In genomic region chr2:157431912-157432311, GRCm38 (mm10) we compare ENCODE assay signal across 10 mouse cellular contexts. TPM values are rescaled to one million over a fixed set of nuclear protein-coding genes. Genes with fewer than 3 reads are reported as not detected.
DNase-seq lines count a peak whose midpoint lies in the region; ATAC-seq and TF ChIP-seq lines count a peak whose summit lies in the region.
"Had no signal": no experiment of that assay in that cellular context is flagged by ENCODE, and none has a peak within 500 bp of the region (broad histone marks: within the 10 kb centered on the region; RNA-seq: fewer than 3 reads in every experiment).

No protein-coding gene starts in this region.

- no peak for DNase-seq in heart, adult 18-20 months
- no peak for DNase-seq in gastrocnemius, postnatal 25 days
- DNase-seq in kidney, adult 2 months: no peak
- DNase-seq in kidney, adult 8-10 months: no peak
- DNase-seq: lung, adult 2 months had no signal

- H3K4me2 ChIP-seq in heart, embryonic 15.5 days: no peak overlapping the region
- H3K4me2 ChIP-seq in embryonic facial prominence, embryonic 13.5 days: no peak overlapping the region
- H3K4me2 ChIP-seq in hindbrain, embryonic 16.5 days (ENCODE audit: low read length): no peak overlapping the region
- 0 out of 2 replicates have a peak overlapping the region, but pooled peaks have one; percentile 16 for H3K4me2 ChIP-seq in neural tube, embryonic 12.5 days (replicated peaks)

- H3K9ac ChIP-seq in heart, embryonic 15.5 days: no peak overlapping the region; the same call in 1 of the 2 replicates
- H3K9ac ChIP-seq in embryonic facial prominence, embryonic 13.5 days: peak overlapping the region; percentile 60
- peak overlapping the region; percentile 18; the same call in 1 of the 2 replicates for H3K9ac ChIP-seq in hindbrain, embryonic 16.5 days (ENCODE audit: low read depth, low read length)
- H3K9ac ChIP-seq in neural tube, embryonic 12.5 days: peak overlapping the region; percentile 29; the same call in 1 of the 2 replicates

- no peak; the same call in 1 of the 2 replicates for ATAC-seq in heart, embryonic 15.5 days (replicated peaks; ENCODE audit: insufficient number of reproducible peaks, insufficient read depth, low FRiP score, low read depth)
- ATAC-seq in embryonic facial prominence, embryonic 13.5 days (ENCODE audit: insufficient number of reproducible peaks, insufficient read depth, low FRiP score, low TSS enrichment, low read depth): no peak
- ATAC-seq in hindbrain, embryonic 16.5 days: no peak
- ATAC-seq in neural tube, embryonic 12.5 days (ENCODE audit: low FRiP score, low read depth): no peak

- H3K27me3 ChIP-seq in heart, embryonic 15.5 days: no peaks in the 10 kb centered on the region
- H3K27me3 ChIP-seq in embryonic facial prominence, embryonic 13.5 days: no peaks in the 10 kb centered on the region
- no peaks in the 10 kb centered on the region for H3K27me3 ChIP-seq in hindbrain, embryonic 16.5 days (replicated peaks; ENCODE audit: control insufficient read depth, insufficient read depth, low read length)
- no peaks in the 10 kb centered on the region for H3K27me3 ChIP-seq in neural tube, embryonic 12.5 days (replicated peaks)
- H3K27me3 ChIP-seq in kidney, adult 2 months (replicated peaks; ENCODE audit: control insufficient read depth, insufficient read depth, low read length): no peaks in the 10 kb centered on the region

- no peak for TF ChIP-seq CTCF in kidney, adult 2 months (conservative IDR thresholded peaks at IDR 0.05; ENCODE audit: insufficient read depth, insufficient read length, low read depth, low read length)

- H3K9me3 ChIP-seq in heart, embryonic 15.5 days (replicated peaks): no peaks in the 10 kb centered on the region
- no peaks in the 10 kb centered on the region for H3K9me3 ChIP-seq in embryonic facial prominence, embryonic 13.5 days
- no peaks in the 10 kb centered on the region for H3K9me3 ChIP-seq in hindbrain, embryonic 16.5 days (ENCODE audit: control insufficient read depth, low read length)
- H3K9me3 ChIP-seq in neural tube, embryonic 12.5 days: no peaks in the 10 kb centered on the region

- no peak for TF ChIP-seq POLR2A in kidney, adult 2 months (IDR thresholded peaks at IDR 0.05; ENCODE audit: low read depth, low read length)

- H3K27ac ChIP-seq in heart, embryonic 15.5 days: peak overlapping the region; percentile 36
- H3K27ac ChIP-seq in embryonic facial prominence, embryonic 13.5 days: peak overlapping the region; percentile 91
- peak overlapping the region; percentile 52; the same call in 1 of the 2 replicates for H3K27ac ChIP-seq in hindbrain, embryonic 16.5 days (ENCODE audit: low read depth, low read length)
- H3K27ac ChIP-seq in neural tube, embryonic 12.5 days: no peak overlapping the region
- no peak overlapping the region for H3K27ac ChIP-seq in kidney, adult 2 months (ENCODE audit: insufficient read depth, low read depth, low read length)

- H3K36me3 ChIP-seq in heart, embryonic 15.5 days: no peaks in the 10 kb centered on the region
- peaks cover 69% of the 10 kb centered on the region for H3K36me3 ChIP-seq in embryonic facial prominence, embryonic 13.5 days
- 0 out of 2 replicates have a peak, but pooled peaks cover 3% of the 10 kb centered on the region for H3K36me3 ChIP-seq in hindbrain, embryonic 16.5 days (ENCODE audit: control insufficient read depth, insufficient read depth, low read length)
- peaks cover 33% of the 10 kb centered on the region for H3K36me3 ChIP-seq in neural tube, embryonic 12.5 days
- no peaks in the 10 kb centered on the region for H3K36me3 ChIP-seq in kidney, adult 2 months (ENCODE audit: control insufficient read depth, insufficient read depth, low read length)

- 72% methylated on average over 5 of the region's 5 CpGs for WGBS in heart, embryonic 15.5 days
- WGBS in embryonic facial prominence, embryonic 13.5 days: 64% methylated on average over 5 of the region's 5 CpGs
- WGBS in hindbrain, embryonic 16.5 days: 63% methylated on average over 5 of the region's 5 CpGs
- 77% methylated on average over 5 of the region's 5 CpGs for WGBS in neural tube, embryonic 12.5 days
- 86% methylated on average over 5 of the region's 5 CpGs for whole genome bisulfite sequencing in kidney, adult 2 months

- peaks cover 64% of the 10 kb centered on the region for H3K4me1 ChIP-seq in heart, embryonic 15.5 days (replicated peaks)
- H3K4me1 ChIP-seq in embryonic facial prominence, embryonic 13.5 days: peaks cover 98% of the 10 kb centered on the region
- peaks cover 64% of the 10 kb centered on the region for H3K4me1 ChIP-seq in hindbrain, embryonic 16.5 days (ENCODE audit: control insufficient read depth, insufficient read depth, low read depth, low read length)
- peaks cover 56% of the 10 kb centered on the region for H3K4me1 ChIP-seq in neural tube, embryonic 12.5 days
- H3K4me1 ChIP-seq in kidney, adult 2 months (ENCODE audit: control insufficient read depth, insufficient read depth, low read length): peaks cover 17% of the 10 kb centered on the region; the same call in 1 of the 2 replicates

- no peak overlapping the region for H3K4me3 ChIP-seq in heart, embryonic 15.5 days
- no peak overlapping the region for H3K4me3 ChIP-seq in embryonic facial prominence, embryonic 13.5 days
- no peak overlapping the region for H3K4me3 ChIP-seq in hindbrain, embryonic 16.5 days (ENCODE audit: low read length)
- no peak overlapping the region for H3K4me3 ChIP-seq in neural tube, embryonic 12.5 days
- H3K4me3 ChIP-seq in kidney, adult 2 months (ENCODE audit: insufficient read depth, low read depth, low read length): no peak overlapping the region
- H3K4me3 ChIP-seq: erythroblast, embryonic 14.5 days had no signal

RNA-seq across cellular contexts. Expression of gene Src, which starts 13.7 kb away (rescaled TPM):
- 5.6 and 9.6 TPM in 2 replicates for polyA plus RNA-seq in heart, embryonic 15.5 days (2015; fragmentation: Nextera tagmentation; extraction: Ambion mirVana)
- 1 to 10 TPM; 4.2 to 4.8 TPM for total RNA-seq in heart, adult 18-20 months (2021)
- polyA plus RNA-seq in embryonic facial prominence, embryonic 13.5 days (2015; fragmentation: Nextera tagmentation; extraction: Ambion mirVana): 21.5 and 22.1 TPM in 2 replicates
- 26.5 and 29.9 TPM in 2 replicates for polyA plus RNA-seq in hindbrain, embryonic 16.5 days (2015; fragmentation: Nextera tagmentation; extraction: Ambion mirVana)
- 34.2 and 38.1 TPM in 2 replicates for polyA plus RNA-seq in neural tube, embryonic 12.5 days (2016; fragmentation: Nextera tagmentation; extraction: Ambion mirVana)
- total RNA-seq in gastrocnemius, postnatal 25 days (2021): 1 to 10 TPM; 3.1 to 3.6 TPM
- polyA plus RNA-seq in kidney, adult 2 months (2012; rRNA removed): 31.8 and 33.9 TPM in 2 replicates

Comparison
In these comparisons a context has a peak if more than half of its experiments do, and no peak if none do; other contexts are left out.
1. H3K27ac ChIP-seq: peak in heart, embryonic 15.5 days (single experiment), embryonic facial prominence, embryonic 13.5 days (single experiment) and hindbrain, embryonic 16.5 days (single experiment); none in neural tube, embryonic 12.5 days (single experiment) and kidney, adult 2 months (single experiment).